Mouse (Mus musculus) embryonic facial prominence, embryonic 12.5 days (tissue): ENCODE measurements around the gene Snx30. TPM values are rescaled to one million over a fixed set of nuclear protein-coding genes. Genes with fewer than 3 reads are reported as not detected.

Experiments used
- ATAC-seq: fragments of 200-750 bp; cut with Nextera tagmentation; 2 replicates; pipeline ENCODE4 v1.8.0; 2017; ENCODE audit not compliant: insufficient number of reproducible peaks, insufficient read depth, low FRiP score, low TSS enrichment
- H3K27ac ChIP-seq: fragments of 300-500 bp; sonication (generic); 2 replicates; pipeline ENCODE4 v1.5.1; 2016; ENCODE audit warnings: mild to moderate bottlenecking
- H3K27me3 ChIP-seq: fragments of 300-500 bp; sonication (generic); 2 replicates; pipeline ENCODE4 v1.6.1; 2016; ENCODE audit warnings: mild to moderate bottlenecking, moderate library complexity
- H3K36me3 ChIP-seq: fragments of 300-500 bp; sonication (generic); 2 replicates; pipeline ENCODE4 v1.6.1; 2016; ENCODE audit warnings: mild to moderate bottlenecking
- H3K4me1 ChIP-seq: fragments of 300-500 bp; sonication (generic); 2 replicates; pipeline ENCODE4 v1.6.1; 2016
- H3K4me2 ChIP-seq: fragments of 300-500 bp; sonication (generic); replicated peaks from 2 replicates; pipeline ENCODE4 v1.6.1; 2016; ENCODE audit warnings: mild to moderate bottlenecking, moderate library complexity
- H3K4me3 ChIP-seq: fragments of 300-500 bp; sonication (generic); 2 replicates; pipeline ENCODE4 v1.5.1; 2016; ENCODE audit warnings: mild to moderate bottlenecking
- H3K9ac ChIP-seq: fragments of 300-500 bp; sonication (generic); 2 replicates; pipeline ENCODE4 v1.6.1; 2016; ENCODE audit warnings: mild to moderate bottlenecking, moderate library complexity
- H3K9me3 ChIP-seq: fragments of 300-500 bp; sonication (generic); 2 replicates; pipeline ENCODE4 v1.6.1; 2016; ENCODE audit warnings: mild to moderate bottlenecking, moderate library complexity
- whole genome bisulfite sequencing: fragments of 180-500 bp; shearing (Covaris S2); methylation state at CpG from one replicate; pipeline ENCODE4 v1.1.7; 2016; 5-methylcytosine and 5-hydroxymethylcytosine counted together
- polyA plus RNA-seq: library from polyadenylated mRNA; unstranded; fragments of >200 nt; fragmentation: Nextera tagmentation; extraction: Ambion mirVana; gene quantifications from 2 replicates; pipeline ENCODE4 v1.2.1, GENCODE M21; 2016

Gene Snx30
- polyA plus RNA-seq, 1 experiment from 2014 or later = 14.0 TPM

DNA sequence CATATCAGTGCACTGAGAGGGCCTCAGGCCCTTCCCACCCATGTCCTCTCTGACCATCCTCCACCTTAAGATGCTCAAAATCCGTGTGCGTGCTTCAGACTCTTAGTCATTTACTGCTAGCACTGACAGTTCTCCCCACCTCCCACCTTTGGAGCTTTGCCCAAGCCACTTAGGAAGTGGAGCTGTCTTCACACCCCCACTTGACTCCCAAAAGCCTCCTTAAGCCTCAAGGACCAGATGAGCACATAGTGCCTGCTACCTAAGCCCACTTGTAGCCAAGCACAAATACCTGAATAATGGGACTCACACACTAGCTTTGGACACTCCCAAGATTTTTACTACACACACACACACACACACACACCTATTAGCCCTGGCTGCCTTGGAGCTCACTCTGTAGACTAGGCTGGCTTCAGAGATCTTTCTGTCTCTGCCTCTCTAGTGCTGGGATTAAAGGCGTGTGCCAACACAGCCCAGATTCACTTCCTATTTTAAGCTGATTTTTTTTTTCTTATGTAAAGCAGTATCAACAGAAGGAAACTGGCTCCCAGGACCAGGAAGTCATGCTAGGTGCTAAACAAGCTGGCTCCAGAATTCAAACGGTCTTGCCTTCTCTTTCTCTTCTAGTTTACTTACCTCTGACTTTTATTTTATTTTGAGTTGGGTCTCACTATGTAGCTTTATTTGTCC, 9.6 kb downstream of the Snx30 start:
- Histone ChIP-seq H3K4me2 (no peak overlapping the region), H3K4me1 (peaks cover 3% of the 10 kb centered on the region), H3K36me3 (no peaks in the 10 kb centered on the region), H3K9ac (no peak overlapping the region), H3K27ac (no peak overlapping the region), H3K27me3 (no peaks in the 10 kb centered on the region), H3K4me3 (no peak overlapping the region), H3K9me3 (no peaks in the 10 kb centered on the region)
- 89% methylated on average over 4 of the region's 4 CpGs for WGBS
- ATAC-seq = no peak

- no peaks in the 10 kb centered on the region for H3K36me3 ChIP-seq
- no peak for ATAC-seq
These were observed 10.4 kb downstream of the Snx30 start for GRCm38 (mm10) chr4:59816016-59816415.

GRCm38 (mm10) chr4:59816477-59816876, 10.8 kb downstream of the Snx30 start:
- Histone ChIP-seq H3K9ac (no peak overlapping the region), H3K4me1 (peaks cover 3% of the 10 kb centered on the region), H3K4me2 (no peak overlapping the region), H3K9me3 (no peaks in the 10 kb centered on the region), H3K27me3 (no peaks in the 10 kb centered on the region), H3K4me3 (no peak overlapping the region), H3K36me3 (no peaks in the 10 kb centered on the region), H3K27ac (no peak overlapping the region)
- WGBS = 71% methylated on average over 9 of the region's 9 CpGs
- no peak for ATAC-seq

More at GRCm38 (mm10) chr4:59816016-59816415, 10.4 kb downstream of the Snx30 start:
- Histone ChIP-seq H3K27me3 (no peaks in the 10 kb centered on the region), H3K4me1 (peaks cover 3% of the 10 kb centered on the region), H3K4me3 (no peak overlapping the region), H3K27ac (no peak overlapping the region), H3K4me2 (no peak overlapping the region), H3K9ac (no peak overlapping the region), H3K9me3 (no peaks in the 10 kb centered on the region)
- 55% methylated on average over 5 of the region's 5 CpGs for WGBS

DNA sequence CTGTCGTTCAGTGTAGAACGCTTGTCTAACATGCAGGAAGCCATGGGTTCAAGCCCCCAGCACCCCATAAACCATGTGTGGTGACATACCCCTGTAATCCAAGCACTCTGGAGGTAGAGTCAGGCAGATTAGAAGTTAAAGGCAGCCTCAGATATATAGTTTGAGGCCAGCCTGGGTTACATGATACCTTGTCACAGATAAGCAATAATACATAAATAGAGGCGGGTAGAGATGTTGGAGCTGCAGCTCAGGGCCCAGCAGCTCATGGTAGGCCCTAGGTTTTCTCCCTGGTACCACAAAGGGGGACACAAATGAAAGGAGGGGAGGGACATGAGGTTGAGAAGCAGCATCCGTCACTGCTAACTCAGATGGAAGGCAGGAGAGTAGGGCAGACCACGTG, 12.2 kb downstream of the Snx30 start:
- ATAC-seq = no peak
- Histone ChIP-seq H3K36me3 (no peaks in the 10 kb centered on the region), H3K27me3 (no peaks in the 10 kb centered on the region), H3K4me1 (peaks cover 3% of the 10 kb centered on the region), H3K4me3 (no peak overlapping the region), H3K9ac (no peak overlapping the region), H3K4me2 (no peak overlapping the region), H3K27ac (no peak overlapping the region), H3K9me3 (no peaks in the 10 kb centered on the region)
- 72% methylated on average over 5 of the region's 5 CpGs for WGBS

DNA sequence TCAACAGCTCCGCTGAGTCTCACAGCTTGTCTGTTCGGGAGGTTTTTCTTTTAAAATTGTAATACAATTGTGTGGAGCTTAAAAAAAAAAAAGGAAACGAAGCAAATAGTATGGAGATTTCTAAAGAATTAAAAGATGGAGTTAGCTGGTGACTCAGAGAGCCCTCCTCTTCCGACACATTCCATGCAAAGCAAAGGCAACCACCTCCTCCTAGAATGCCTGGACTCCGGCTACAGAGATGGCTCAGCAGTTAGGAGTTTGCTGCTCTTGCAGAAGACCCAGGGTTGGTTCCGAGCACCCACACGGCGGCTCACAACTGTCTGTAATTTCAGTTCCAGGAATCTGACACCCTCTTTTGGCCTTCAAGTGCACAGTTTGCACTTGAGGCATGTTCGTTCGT, 12.9 kb downstream of the Snx30 start:
- H3K4me3 ChIP-seq = no peak overlapping the region
- H3K27me3 ChIP-seq = no peaks in the 10 kb centered on the region
- 82% methylated on average over 10 of the region's 10 CpGs for WGBS
- H3K27ac ChIP-seq = no peak overlapping the region
- no peak overlapping the region for H3K9ac ChIP-seq
- H3K36me3 ChIP-seq = no peaks in the 10 kb centered on the region
- no peak overlapping the region for H3K4me2 ChIP-seq
- H3K4me1 ChIP-seq = peaks cover 3% of the 10 kb centered on the region
- no peaks in the 10 kb centered on the region for H3K9me3 ChIP-seq
- no peak for ATAC-seq

GRCm38 (mm10) chr4:59819054-59819472, 13.4 kb downstream of the Snx30 start:
- Histone ChIP-seq H3K27ac (no peak overlapping the region), H3K4me2 (no peak overlapping the region)
- WGBS = 69% methylated on average over 7 of the region's 7 CpGs

GRCm38 (mm10) chr4:59819477-59820022, 13.9 kb downstream of the Snx30 start:
- peaks cover 3% of the 10 kb centered on the region for H3K4me1 ChIP-seq
- no peak overlapping the region for H3K27ac ChIP-seq
- 73% methylated on average over 12 of the region's 12 CpGs for WGBS
- no peaks in the 10 kb centered on the region for H3K9me3 ChIP-seq
- no peak overlapping the region for H3K4me3 ChIP-seq
- no peaks in the 10 kb centered on the region for H3K27me3 ChIP-seq
- no peak overlapping the region for H3K4me2 ChIP-seq
- ATAC-seq = no peak
- H3K9ac ChIP-seq = no peak overlapping the region
- H3K36me3 ChIP-seq = no peaks in the 10 kb centered on the region

More at GRCm38 (mm10) chr4:59819054-59819472, 13.4 kb downstream of the Snx30 start:
- H3K9me3 ChIP-seq = no peaks in the 10 kb centered on the region
- peaks cover 3% of the 10 kb centered on the region for H3K4me1 ChIP-seq
- ATAC-seq = no peak
- H3K27me3 ChIP-seq = no peaks in the 10 kb centered on the region
- no peaks in the 10 kb centered on the region for H3K36me3 ChIP-seq
- H3K9ac ChIP-seq = no peak overlapping the region
- no peak overlapping the region for H3K4me3 ChIP-seq

GRCm38 (mm10) chr4:59821516-59821915, 15.9 kb downstream of the Snx30 start:
- Histone ChIP-seq H3K27me3 (no peaks in the 10 kb centered on the region), H3K4me2 (no peak overlapping the region), H3K9ac (no peak overlapping the region), H3K36me3 (no peaks in the 10 kb centered on the region), H3K4me1 (peaks cover 3% of the 10 kb centered on the region; the same call in 1 of the 2 replicates), H3K4me3 (no peak overlapping the region), H3K9me3 (no peaks in the 10 kb centered on the region), H3K27ac (no peak overlapping the region)
- WGBS = 92% methylated on average over 1 of the region's 1 CpGs
- ATAC-seq = no peak

- H3K4me2 ChIP-seq = no peak overlapping the region
- H3K9me3 ChIP-seq = no peaks in the 10 kb centered on the region
- peaks cover 3% of the 10 kb centered on the region; the same call in 1 of the 2 replicates for H3K4me1 ChIP-seq
- no peak for ATAC-seq
- no peak overlapping the region for H3K27ac ChIP-seq
- WGBS = 87% methylated on average over 4 of the region's 4 CpGs
- no peak overlapping the region for H3K9ac ChIP-seq
- no peaks in the 10 kb centered on the region for H3K36me3 ChIP-seq
- no peak overlapping the region for H3K4me3 ChIP-seq
- H3K27me3 ChIP-seq = no peaks in the 10 kb centered on the region
These were observed 16.5 kb downstream of the Snx30 start for GRCm38 (mm10) chr4:59822119-59822518.

DNA sequence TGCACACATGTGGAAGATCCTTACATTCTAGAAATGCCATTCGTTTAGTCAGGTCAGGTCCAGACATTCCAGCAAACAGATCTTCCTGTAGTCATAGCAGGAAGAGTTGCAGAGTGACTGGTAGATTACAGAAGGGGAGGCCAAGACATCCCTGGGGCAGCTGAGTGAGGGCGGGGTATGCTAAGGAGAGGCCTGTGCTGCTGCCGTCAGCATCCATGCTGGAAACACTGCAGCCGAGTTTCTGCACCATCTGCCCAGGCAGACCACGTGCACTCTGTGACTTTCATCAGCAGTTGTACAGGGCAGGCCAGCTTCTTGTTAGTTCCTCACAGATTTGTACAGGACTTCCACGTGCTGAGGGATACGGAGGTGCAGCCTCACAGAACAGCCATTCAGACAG, 17.8 kb downstream of the Snx30 start:
- H3K4me3 ChIP-seq = no peak overlapping the region
- H3K4me2 ChIP-seq = no peak overlapping the region
- H3K4me1 ChIP-seq = peaks cover 3% of the 10 kb centered on the region; the same call in 1 of the 2 replicates
- ATAC-seq = no peak
- no peaks in the 10 kb centered on the region for H3K27me3 ChIP-seq
- no peak overlapping the region for H3K9ac ChIP-seq
- WGBS = 63% methylated on average over 7 of the region's 7 CpGs
- no peaks in the 10 kb centered on the region for H3K36me3 ChIP-seq
- no peaks in the 10 kb centered on the region for H3K9me3 ChIP-seq
- no peak overlapping the region for H3K27ac ChIP-seq

- H3K4me1 ChIP-seq = no peaks in the 10 kb centered on the region
- no peak for ATAC-seq
- 86% methylated on average over 5 of the region's 5 CpGs for whole genome bisulfite sequencing
- no peaks in the 10 kb centered on the region for H3K9me3 ChIP-seq
- H3K27me3 ChIP-seq = no peaks in the 10 kb centered on the region
- H3K9ac ChIP-seq = no peak overlapping the region
- no peak overlapping the region for H3K4me2 ChIP-seq
- no peaks in the 10 kb centered on the region for H3K36me3 ChIP-seq
- H3K4me3 ChIP-seq = no peak overlapping the region
- H3K27ac ChIP-seq = no peak overlapping the region
These were observed 19.2 kb downstream of the Snx30 start for GRCm38 (mm10) chr4:59824860-59825259.

DNA sequence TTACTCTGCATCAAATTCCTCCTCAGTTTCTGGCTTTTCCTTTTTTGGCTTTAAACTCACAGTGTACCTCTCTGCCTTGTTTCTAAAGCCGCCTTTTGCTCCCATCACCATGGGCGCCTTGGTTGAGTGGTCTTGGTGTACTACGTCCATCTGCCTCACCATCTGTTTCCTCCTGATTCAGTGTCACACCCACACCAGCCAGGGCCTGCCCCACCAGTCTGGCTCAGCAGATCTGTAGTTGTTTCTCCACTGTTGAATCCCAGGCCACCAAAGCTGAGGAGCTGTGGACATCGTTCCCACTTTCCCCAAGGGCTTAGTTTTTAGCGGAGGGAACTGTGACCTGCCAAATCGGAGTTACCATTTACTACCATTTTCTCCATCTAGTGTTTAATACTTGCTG, 20.0 kb downstream of the Snx30 start:
- H3K36me3 ChIP-seq = no peaks in the 10 kb centered on the region
- H3K9ac ChIP-seq = no peak overlapping the region
- H3K4me2 ChIP-seq = no peak overlapping the region
- no peaks in the 10 kb centered on the region for H3K27me3 ChIP-seq
- no peak overlapping the region for H3K27ac ChIP-seq
- H3K4me1 ChIP-seq = no peaks in the 10 kb centered on the region
- H3K4me3 ChIP-seq = no peak overlapping the region
- WGBS = 86% methylated on average over 6 of the region's 6 CpGs
- H3K9me3 ChIP-seq = no peaks in the 10 kb centered on the region
- no peak for ATAC-seq
